Mouse (Mus musculus) layer of hippocampus, adult 6 months (tissue): ENCODE measurements around the gene Ppp4r4. TPM values are rescaled to one million over a fixed set of nuclear protein-coding genes. Genes with fewer than 3 reads are reported as not detected.

ENCODE experiments used
- long read RNA-seq, 2 experiments: library from polyadenylated mRNA; unstranded; transcript quantifications; one replicate each; pipeline ENCODE4 v2.0.0; 2019 to 2020
- polyA plus RNA-seq: library from polyadenylated mRNA; unstranded; fragments of <200 nt; fragmentation: Nextera tagmentation; gene quantifications from 2 replicates; pipeline ENCODE4 v1.2.3, GENCODE M21; 2021

Gene Ppp4r4
- 9.5 and 10.3 TPM in 2 replicates for polyA plus RNA-seq
- long read RNA-seq, experiment 1, partial matches to known transcripts: 15 of 25 reads
- long read RNA-seq, experiment 1, other reads (novel, unspliced or antisense): 7 of 25 reads
- long read RNA-seq, experiment 2, transcript Ppp4r4-201 (25 exons, 3,964 nt): major isoform, 128 of 181 reads
- long read RNA-seq, experiment 2, partial matches to known transcripts: 15 of 181 reads
- long read RNA-seq, experiment 2, other reads (novel, unspliced or antisense): 38 of 181 reads

GRCm38 (mm10) chr12:103532020-103532648 is at the start of gene Ppp4r4:
TSS of gene Ppp4r4 (plus strand) at chr12:103532283.

GRCm38 (mm10) chr12:103631203-103631612 is 99.1 kb downstream of the Ppp4r4 start, which contains the start of gene Serpina10:
TSS of gene Serpina10 (minus strand) at chr12:103631444.

GRCm38 (mm10) chr12:103656848-103657626 is 125.0 kb downstream of the Ppp4r4 start, which contains the start of gene Serpina6:
TSS of gene Serpina6 (minus strand) at chr12:103657212.

Other genes starting within 250 kb of the Ppp4r4 start
- 2.2 and 3.4 TPM in 2 replicates for gene Fam181a, start 221.3 kb upstream of the Ppp4r4 start, polyA plus RNA-seq
- 1.8 and 2.1 TPM in 2 replicates for gene Asb2, start 176.3 kb upstream of the Ppp4r4 start, polyA plus RNA-seq
- gene Otub2, start 143.6 kb upstream of the Ppp4r4 start, polyA plus RNA-seq: 29.6 and 30.0 TPM in 2 replicates
- 0.19 and 0.38 TPM in 2 replicates for gene 9330161L09Rik, start 124.5 kb upstream of the Ppp4r4 start, polyA plus RNA-seq
- 288 and 319 TPM in 2 replicates for gene Ddx24, start 106.5 kb upstream of the Ppp4r4 start, polyA plus RNA-seq
- 143 and 254 TPM in 2 replicates for gene Ifi27, start 98.1 kb upstream of the Ppp4r4 start, polyA plus RNA-seq
- 21.0 and 37.1 TPM in 2 replicates for gene Ifi27l2a, start 88.6 kb upstream of the Ppp4r4 start, polyA plus RNA-seq
- not detected in 2 replicates for gene Ifi27l2b, start 75.1 kb upstream of the Ppp4r4 start, polyA plus RNA-seq
- gene Serpina10, start 99.2 kb downstream of the Ppp4r4 start, polyA plus RNA-seq: not detected in 2 replicates
- not detected in 2 replicates for gene Serpina6, start 124.9 kb downstream of the Ppp4r4 start, polyA plus RNA-seq
- not detected in 2 replicates for gene Serpina16, start 143.9 kb downstream of the Ppp4r4 start, polyA plus RNA-seq
- not detected in 2 replicates for gene Serpina1f, start 163.2 kb downstream of the Ppp4r4 start, polyA plus RNA-seq
- not detected in 2 replicates for gene Serpina1d, start 241.3 kb downstream of the Ppp4r4 start, polyA plus RNA-seq